Mouse (Mus musculus) small intestine, adult 2 months (tissue): ENCODE measurements around the gene Fcgrt.

ENCODE experiments used
- CTCF ChIP-seq: fragments of 200-500 bp; IDR thresholded peaks from 2 replicates; pipeline ENCODE4 v1.5.1; 2012; ENCODE audit warnings: low read depth, mild to moderate bottlenecking, control low read depth, inconsistent platforms, low read length, moderate library complexity, mixed read lengths; ENCODE audit not compliant: insufficient replicate concordance, insufficient read length; ENCODE audit errors: extremely low read depth
- POLR2A ChIP-seq: fragments of 200-500 bp; IDR thresholded peaks from 2 replicates; pipeline ENCODE4 v1.6.1; 2012; ENCODE audit warnings: low read depth, mild to moderate bottlenecking, control low read depth, inconsistent platforms, low read length, moderate library complexity

DNA sequence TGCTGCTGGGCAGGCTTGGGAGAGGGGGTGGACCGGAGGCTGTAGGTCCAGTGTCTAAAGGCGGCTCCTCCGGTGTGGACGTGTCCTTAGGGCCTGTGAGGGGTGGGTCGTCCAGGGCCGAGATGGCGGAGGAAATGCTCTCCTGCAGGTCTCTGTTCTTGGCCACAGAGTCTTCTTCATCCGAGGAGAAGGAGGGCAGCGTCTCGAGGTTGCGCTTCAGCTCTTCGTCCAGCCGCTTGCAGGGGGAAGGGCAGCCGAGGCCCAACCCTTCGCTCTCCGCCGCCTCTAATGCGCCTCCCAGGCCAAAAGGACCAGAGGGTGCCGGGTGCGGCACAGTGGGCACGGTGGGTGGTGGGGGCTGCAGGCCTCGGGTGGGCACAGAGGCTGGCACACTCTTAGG lies 57.9 kb downstream of the Fcgrt start:
- no peak for TF ChIP-seq POLR2A
- no peak for TF ChIP-seq CTCF
